Mouse (Mus musculus) kidney, postnatal 0 days (tissue): Measurements from ENCODE around the gene Meiob. TPM values are rescaled to one million over a fixed set of nuclear protein-coding genes. Genes with fewer than 3 reads are reported as not detected.

Source experiments
- ATAC-seq: fragments of 200-750 bp; cut with Nextera tagmentation; replicated peaks from 2 replicates; pipeline ENCODE4 v1.8.0; 2017; ENCODE audit warnings: low read depth, moderate number of reproducible peaks, moderate TSS enrichment, moderate library complexity; ENCODE audit not compliant: low FRiP score
- DNase-seq: peaks from one replicate; pipeline ENCODE4 v3.0.0-alpha.2; 2016; ENCODE audit warnings: low spot score
- H3K27ac ChIP-seq: fragments of 300-500 bp; sonication (generic); 2 replicates; pipeline ENCODE4 v1.5.1; 2014; ENCODE audit warnings: mild to moderate bottlenecking
- H3K27me3 ChIP-seq: fragments of 300-500 bp; sonication (generic); 2 replicates; pipeline ENCODE4 v1.6.1; 2014; ENCODE audit warnings: low read length, mixed read lengths; ENCODE audit not compliant: insufficient read depth
- H3K36me3 ChIP-seq: fragments of 300-500 bp; sonication (generic); 2 replicates; pipeline ENCODE4 v1.6.1; 2014; ENCODE audit warnings: low read length, mixed read lengths; ENCODE audit not compliant: insufficient read depth
- H3K4me1 ChIP-seq: fragments of 300-500 bp; sonication (generic); replicated peaks from 2 replicates; pipeline ENCODE4 v1.6.1; 2014; ENCODE audit warnings: antibody characterized with exemption, low read length, mixed read lengths; ENCODE audit not compliant: insufficient read depth
- H3K4me2 ChIP-seq: fragments of 300-500 bp; sonication (generic); 2 replicates; pipeline ENCODE4 v1.6.1; 2014; ENCODE audit warnings: mild to moderate bottlenecking, low read length, moderate library complexity, mixed read lengths
- H3K4me3 ChIP-seq: fragments of 300-500 bp; sonication (generic); replicated peaks from 2 replicates; pipeline ENCODE4 v1.5.1; 2014; ENCODE audit warnings: low read depth, low read length
- H3K9ac ChIP-seq: fragments of 300-500 bp; sonication (generic); 2 replicates; pipeline ENCODE4 v1.6.1; 2014; ENCODE audit warnings: low read depth, low read length
- H3K9me3 ChIP-seq: fragments of 300-500 bp; sonication (generic); replicated peaks from 2 replicates; pipeline ENCODE4 v1.6.1; 2016; ENCODE audit warnings: low read length, inconsistent platforms, mixed read lengths
- CTCF ChIP-seq: IDR thresholded peaks from 2 replicates; pipeline ENCODE4 v1.5.1; 2016; ENCODE audit warnings: antibody characterized with exemption, low read depth, mild to moderate bottlenecking, moderate library complexity
- WGBS: fragments of 180-500 bp; shearing (Covaris S2); extraction: QIAGEN DNeasy Blood & Tissue Kit; methylation state at CpG from one replicate; pipeline ENCODE4 v1.1.7; 2014; 5-methylcytosine and 5-hydroxymethylcytosine counted together
- polyA plus RNA-seq: library from polyadenylated mRNA; unstranded; fragments of >200 nt; fragmentation: Nextera tagmentation; extraction: Ambion mirVana; gene quantifications from 2 replicates; pipeline ENCODE4 v1.2.1, GENCODE M21; 2015

Gene Meiob
- polyA plus RNA-seq, 1 experiment from 2014 or later: 0.47 TPM

DNA sequence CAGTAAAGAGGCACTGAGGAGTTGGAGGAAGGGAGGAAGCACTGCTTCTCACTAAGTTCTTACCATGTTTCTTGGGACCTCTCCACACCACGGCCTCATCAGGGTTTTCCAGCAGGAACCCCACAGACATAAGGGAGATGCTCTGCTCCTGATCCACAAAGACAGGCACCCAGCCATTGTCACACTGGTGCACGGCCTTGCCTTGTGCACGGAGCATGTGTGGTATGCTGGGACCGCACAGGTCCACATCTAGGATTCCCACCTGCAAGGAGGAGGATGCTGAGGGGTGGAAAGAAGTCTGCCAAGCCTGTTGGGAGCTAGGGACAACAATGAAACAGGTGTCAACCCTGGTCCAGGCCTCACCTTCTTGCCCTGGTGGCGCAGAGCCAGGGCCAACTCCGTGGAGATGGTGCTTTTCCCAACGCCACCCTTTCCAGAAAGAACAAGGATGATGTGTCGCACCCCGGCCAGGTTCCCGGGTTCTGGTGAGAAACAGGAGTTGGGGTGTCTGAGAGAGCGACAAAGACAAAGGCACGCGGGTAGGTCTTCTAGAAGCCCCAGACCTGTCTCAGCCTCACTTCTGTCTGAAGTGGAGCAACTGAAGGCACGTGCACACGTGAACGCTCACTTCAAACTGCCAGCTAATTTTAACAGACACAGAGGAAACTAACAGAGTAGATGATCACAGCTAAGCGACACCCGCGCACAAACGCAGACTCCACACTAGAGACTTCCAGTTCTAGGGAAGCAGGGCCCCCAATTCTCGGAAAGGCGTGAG lies 81.5 kb downstream of the Meiob start:
- Histone ChIP-seq H3K4me1 (peaks cover 9% of the 10 kb centered on the region), H3K4me3 (peak overlapping the region; percentile 87), H3K9ac (peak overlapping the region; percentile 73), H3K27me3 (no peaks in the 10 kb centered on the region), H3K36me3 (peaks cover 13% of the 10 kb centered on the region; the same call in 1 of the 2 replicates), H3K4me2 (peak overlapping the region; percentile 82), H3K9me3 (no peaks in the 10 kb centered on the region), H3K27ac (no peak overlapping the region; the same call in 1 of the 2 replicates)
- no peak for DNase-seq
- ATAC-seq: no peak
- WGBS: 28% methylated on average over 22 of the region's 22 CpGs
- TF ChIP-seq CTCF: no peak

DNA sequence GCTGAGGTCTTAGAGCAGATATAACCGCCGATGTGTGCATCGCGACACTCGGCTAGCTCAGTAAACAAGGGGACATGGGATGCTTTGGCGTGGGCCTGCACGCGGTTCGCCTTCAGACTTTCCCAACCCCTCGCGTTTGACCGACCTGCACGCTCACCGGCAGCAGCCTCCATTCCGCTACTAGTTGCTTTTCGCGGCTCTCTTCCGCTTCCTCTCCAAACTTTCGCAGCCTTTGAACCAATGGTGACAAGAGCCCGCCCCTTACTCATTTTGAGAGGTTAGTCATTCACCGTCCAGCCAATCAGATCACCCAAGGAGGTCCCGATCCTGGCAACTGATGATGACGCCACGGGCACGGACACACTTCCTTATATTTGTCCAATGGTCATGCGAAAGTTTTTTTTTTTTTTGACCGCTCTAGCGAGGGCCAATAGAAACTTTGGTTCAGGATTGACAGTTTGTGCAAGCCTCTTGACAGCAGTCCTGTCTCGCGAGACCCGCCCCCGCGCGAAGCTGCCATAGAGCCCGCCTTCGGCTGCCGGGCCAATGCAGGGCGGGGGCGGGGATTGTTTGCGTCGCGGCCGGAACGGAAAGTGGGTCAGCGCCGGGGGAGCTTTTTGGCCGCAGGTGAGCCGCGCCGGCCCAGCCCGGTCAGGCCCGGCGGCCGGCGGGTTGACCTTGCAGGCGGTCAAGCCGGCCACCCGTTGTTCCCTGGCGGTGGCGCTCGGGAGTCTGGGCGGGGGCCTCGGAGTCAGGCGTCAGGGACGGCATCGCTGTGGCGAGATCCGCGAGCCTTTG lies 82.2 kb downstream of the Meiob start, which contains the start of the genes Nubp2 and Spsb3:
Nubp2 (minus strand) TSS at position 216 of the 798 bp plus-strand sequence.
Spsb3 (plus strand) TSS at position 510 of the 798 bp plus-strand sequence.
- Histone ChIP-seq H3K27ac (peak within 1 kb of the TSS; percentile 80), H3K9ac (peak within 1 kb of the TSS; percentile 77), H3K9me3 (no peaks in the 10 kb centered on the region), H3K27me3 (no peaks in the 10 kb centered on the region), H3K4me2 (peak within 1 kb of the TSS; percentile 82), H3K4me3 (peak within 1 kb of the TSS; percentile 87), H3K4me1 (peaks cover 9% of the 10 kb centered on the region), H3K36me3 (peaks cover 20% of the 10 kb centered on the region; the same call in 1 of the 2 replicates)
- DNase-seq (peak; percentile 100), ATAC-seq (peak; percentile 94)
- WGBS: under 1% methylated on average over 69 of the region's 69 CpGs
- TF ChIP-seq CTCF: no peak; the same call in 1 of the 2 replicates

DNA sequence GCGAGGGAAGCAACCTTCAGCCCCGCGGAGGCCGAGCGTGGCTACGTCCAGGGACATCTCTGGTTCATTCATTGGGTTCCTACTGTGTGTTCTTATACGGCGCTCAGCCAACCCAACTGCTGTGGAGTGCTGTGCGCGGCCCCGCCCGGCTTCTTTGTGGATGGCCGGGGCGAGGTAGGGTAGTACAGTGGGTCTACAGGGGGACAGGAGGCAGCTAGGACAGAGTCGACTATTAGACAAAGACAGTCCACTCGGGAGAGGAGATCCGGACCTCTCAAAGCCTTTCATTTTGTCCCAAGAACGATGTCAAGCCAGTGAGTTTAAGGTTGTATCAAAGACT lies 82.8 kb downstream of the Meiob start:
- no peaks in the 10 kb centered on the region for H3K9me3 ChIP-seq
- peak overlapping the region; percentile 76 for H3K4me3 ChIP-seq
- H3K4me2 ChIP-seq: peak overlapping the region; percentile 76
- no peaks in the 10 kb centered on the region for H3K27me3 ChIP-seq
- TF ChIP-seq CTCF: no peak
- H3K36me3 ChIP-seq: peaks cover 23% of the 10 kb centered on the region
- peak overlapping the region; percentile 80 for H3K27ac ChIP-seq
- WGBS: 1% methylated on average over 18 of the region's 18 CpGs
- ATAC-seq: peak; percentile 23
- peaks cover 7% of the 10 kb centered on the region for H3K4me1 ChIP-seq
- DNase-seq: no peak
- peak overlapping the region; percentile 77 for H3K9ac ChIP-seq

DNA sequence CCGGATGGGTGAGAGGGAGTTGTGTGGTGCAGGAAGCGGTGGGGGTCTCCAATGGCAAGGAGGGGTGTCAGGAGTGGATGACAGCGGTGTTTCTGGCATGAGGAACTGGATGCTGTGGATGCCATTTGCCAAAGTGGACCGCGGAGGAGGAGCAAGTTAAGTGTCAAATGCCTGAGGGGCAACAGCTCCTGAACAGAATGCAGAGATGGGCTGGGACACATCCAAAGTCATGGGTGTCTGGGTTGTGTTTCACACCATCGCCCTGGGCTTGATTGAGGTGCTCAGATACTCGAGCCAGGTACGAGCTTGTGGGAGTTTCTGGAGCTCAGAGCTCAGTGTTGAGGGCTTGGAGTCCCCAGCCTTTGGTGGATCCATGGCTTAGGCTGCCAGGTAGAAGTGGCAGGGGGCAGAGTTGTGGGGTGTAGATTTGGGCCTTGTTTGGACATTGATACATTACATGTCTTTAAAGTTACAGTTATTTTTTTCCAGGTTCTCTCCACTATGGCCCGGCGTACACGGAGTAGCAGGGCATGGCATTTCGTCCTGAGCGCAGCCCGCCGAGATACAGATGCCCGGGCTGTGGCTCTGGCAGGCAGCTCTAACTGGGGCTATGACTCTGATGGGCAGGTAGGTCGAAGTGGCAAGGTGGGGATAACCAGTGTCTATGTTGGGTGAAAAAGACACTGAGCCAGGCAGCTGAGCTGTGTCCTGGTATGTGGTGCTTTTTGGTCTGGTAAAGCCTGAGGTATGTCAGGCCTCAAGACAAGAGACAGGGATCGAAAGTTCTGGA lies 83.4 kb downstream of the Meiob start:
- ATAC-seq (no peak), DNase-seq (peak; percentile 13)
- 56% methylated on average over 18 of the region's 18 CpGs for WGBS
- Histone ChIP-seq H3K4me3 (peak overlapping the region; percentile 76), H3K9ac (peak overlapping the region; percentile 77), H3K27me3 (no peaks in the 10 kb centered on the region), H3K9me3 (no peaks in the 10 kb centered on the region), H3K4me2 (peak overlapping the region; percentile 76), H3K27ac (peak overlapping the region; percentile 80), H3K36me3 (peaks cover 26% of the 10 kb centered on the region), H3K4me1 (peaks cover 6% of the 10 kb centered on the region)
- no peak for TF ChIP-seq CTCF

GRCm38 (mm10) chr17:24888862-24889261 lies 84.8 kb downstream of the Meiob start:
- Histone ChIP-seq H3K27ac (no peak overlapping the region), H3K4me2 (no peak overlapping the region), H3K4me3 (no peak overlapping the region), H3K9me3 (no peaks in the 10 kb centered on the region), H3K9ac (no peak overlapping the region), H3K4me1 (peaks cover 6% of the 10 kb centered on the region), H3K27me3 (no peaks in the 10 kb centered on the region), H3K36me3 (peaks cover 35% of the 10 kb centered on the region)
- ATAC-seq (no peak), DNase-seq (no peak)
- no peak for TF ChIP-seq CTCF
- 85% methylated on average over 3 of the region's 3 CpGs for WGBS

Other genes starting within 250 kb of the Meiob start
- 36.4 and 42.4 TPM in 2 replicates for gene Tsc2, start 171.7 kb upstream of the Meiob start, polyA plus RNA-seq
- 13.4 and 14.9 TPM in 2 replicates for gene Nthl1, start 171.6 kb upstream of the Meiob start, polyA plus RNA-seq
- gene Slc9a3r2, start 154.0 kb upstream of the Meiob start, polyA plus RNA-seq: 141 and 145 TPM in 2 replicates
- gene Npw, start 145.8 kb upstream of the Meiob start, polyA plus RNA-seq: 0.32 and 0.38 TPM in 2 replicates
- 17.5 and 18.1 TPM in 2 replicates for gene Zfp598, start 134.6 kb upstream of the Meiob start, polyA plus RNA-seq
- gene Syngr3, start 114.3 kb upstream of the Meiob start, polyA plus RNA-seq: 1.4 and 1.7 TPM in 2 replicates
- gene Gfer, start 108.1 kb upstream of the Meiob start, polyA plus RNA-seq: 43.3 and 47.6 TPM in 2 replicates
- gene Noxo1, start 108.1 kb upstream of the Meiob start, polyA plus RNA-seq: 2.6 and 2.7 TPM in 2 replicates
- 50.5 and 57.3 TPM in 2 replicates for gene Tbl3, start 96.6 kb upstream of the Meiob start, polyA plus RNA-seq
- gene Rnf151, start 86.2 kb upstream of the Meiob start, polyA plus RNA-seq: not detected in 2 replicates
- gene Rps2, start 86.2 kb upstream of the Meiob start, polyA plus RNA-seq: 1,452 and 1,460 TPM in 2 replicates
- gene Ndufb10, start 79.8 kb upstream of the Meiob start, polyA plus RNA-seq: 417 and 419 TPM in 2 replicates
- gene Rpl3l, start 76.5 kb upstream of the Meiob start, polyA plus RNA-seq: 0.36 and 0.38 TPM in 2 replicates
- 45.8 and 48.6 TPM in 2 replicates for gene Msrb1, start 67.6 kb upstream of the Meiob start, polyA plus RNA-seq
- gene Hs3st6, start 51.3 kb upstream of the Meiob start, polyA plus RNA-seq: 33.0 and 38.6 TPM in 2 replicates
- gene Hagh, start 35.9 kb downstream of the Meiob start, polyA plus RNA-seq: 99.7 and 101 TPM in 2 replicates
- gene Fahd1, start 46.1 kb downstream of the Meiob start, polyA plus RNA-seq: 88.0 and 90.7 TPM in 2 replicates
- gene Igfals, start 61.7 kb downstream of the Meiob start, polyA plus RNA-seq: 6.8 and 8.2 TPM in 2 replicates
- gene Nubp2, start 82.1 kb downstream of the Meiob start, polyA plus RNA-seq: 55.9 and 57.5 TPM in 2 replicates
- gene Spsb3, start 82.4 kb downstream of the Meiob start, polyA plus RNA-seq: 53.4 and 55.9 TPM in 2 replicates
- gene Eme2, start 90.8 kb downstream of the Meiob start, polyA plus RNA-seq: 29.5 and 29.6 TPM in 2 replicates
- 141 TPM in 2 replicates for gene Mrps34, start 90.8 kb downstream of the Meiob start, polyA plus RNA-seq
- gene Nme3, start 92.2 kb downstream of the Meiob start, polyA plus RNA-seq: 87.1 and 93.1 TPM in 2 replicates
- 12.7 and 13.7 TPM in 2 replicates for gene Mapk8ip3, start 132.7 kb downstream of the Meiob start, polyA plus RNA-seq
- 95.0 and 108 TPM in 2 replicates for gene Jpt2, start 156.4 kb downstream of the Meiob start, polyA plus RNA-seq
- 3.4 and 4.5 TPM in 2 replicates for gene Cramp1l, start 211.5 kb downstream of the Meiob start, polyA plus RNA-seq
- gene Ift140, start 211.8 kb downstream of the Meiob start, polyA plus RNA-seq: 10.1 and 10.9 TPM in 2 replicates